Mouse (Mus musculus) lung, postnatal 4 days (tissue): ENCODE measurements around the gene Dazap1.
A peak's percentile ranks its signal among the peaks of the same experiment; 100 is the strongest.

Experiments used
- DNase-seq, 2 experiments: peaks; one replicate each; pipeline ENCODE4 v3.0.0; 2021

Gene Dazap1

DNA sequence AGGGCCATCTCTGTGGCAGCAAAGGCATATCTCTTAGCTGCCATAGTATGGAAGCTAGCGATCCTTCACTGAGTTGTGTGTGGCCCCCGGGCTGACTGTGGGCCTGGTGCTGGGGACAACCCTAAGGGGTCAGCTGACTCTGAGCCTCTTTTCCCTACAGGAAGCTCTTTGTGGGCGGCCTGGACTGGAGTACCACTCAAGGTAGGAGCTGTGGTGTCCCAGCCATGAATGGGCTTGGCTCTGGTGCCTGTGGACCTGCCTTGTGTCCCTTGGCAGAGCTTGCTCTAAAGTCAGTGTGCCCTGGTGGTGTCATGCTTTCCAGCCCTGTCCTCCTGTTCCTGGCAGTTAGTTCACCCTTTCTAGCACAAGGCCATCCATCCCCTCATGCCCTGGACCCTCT is 12.6 kb downstream of the Dazap1 start:
- peak; percentile 32 to 70 for DNase-seq

DNA sequence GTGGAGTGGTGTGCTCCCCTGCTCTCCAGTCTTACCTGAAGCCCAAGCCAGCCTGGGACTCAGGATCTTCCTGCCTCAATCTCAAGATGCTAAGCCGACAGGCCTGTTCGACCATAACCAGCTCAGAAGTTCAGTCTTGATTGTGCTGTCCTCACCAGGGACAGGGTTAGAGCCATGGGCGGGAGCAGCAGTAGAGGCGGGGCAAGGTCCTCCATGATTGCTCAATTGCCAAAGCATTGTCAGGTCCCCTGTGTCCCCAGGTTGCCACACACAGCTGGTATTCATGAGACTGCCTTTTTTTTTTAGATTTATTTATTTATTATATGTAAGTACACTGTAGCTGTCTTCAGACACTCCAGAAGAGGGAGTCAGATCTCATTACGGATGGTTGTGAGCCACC is 15.0 kb downstream of the Dazap1 start:
- DNase-seq = no peak

- DNase-seq = no peak
Measured at GRCm38 (mm10) chr10:80278390-80278789, 17.1 kb downstream of the Dazap1 start.

- no peak for DNase-seq
Measured at GRCm38 (mm10) chr10:80279273-80279672, 18.0 kb downstream of the Dazap1 start.

- peak; percentile 46 to 79 for DNase-seq
Measured at GRCm38 (mm10) chr10:80281304-80281703, 20.0 kb downstream of the Dazap1 start.

- peak; percentile 76 to 90 for DNase-seq
Measured at GRCm38 (mm10) chr10:80281921-80282371, 20.7 kb downstream of the Dazap1 start.

DNA sequence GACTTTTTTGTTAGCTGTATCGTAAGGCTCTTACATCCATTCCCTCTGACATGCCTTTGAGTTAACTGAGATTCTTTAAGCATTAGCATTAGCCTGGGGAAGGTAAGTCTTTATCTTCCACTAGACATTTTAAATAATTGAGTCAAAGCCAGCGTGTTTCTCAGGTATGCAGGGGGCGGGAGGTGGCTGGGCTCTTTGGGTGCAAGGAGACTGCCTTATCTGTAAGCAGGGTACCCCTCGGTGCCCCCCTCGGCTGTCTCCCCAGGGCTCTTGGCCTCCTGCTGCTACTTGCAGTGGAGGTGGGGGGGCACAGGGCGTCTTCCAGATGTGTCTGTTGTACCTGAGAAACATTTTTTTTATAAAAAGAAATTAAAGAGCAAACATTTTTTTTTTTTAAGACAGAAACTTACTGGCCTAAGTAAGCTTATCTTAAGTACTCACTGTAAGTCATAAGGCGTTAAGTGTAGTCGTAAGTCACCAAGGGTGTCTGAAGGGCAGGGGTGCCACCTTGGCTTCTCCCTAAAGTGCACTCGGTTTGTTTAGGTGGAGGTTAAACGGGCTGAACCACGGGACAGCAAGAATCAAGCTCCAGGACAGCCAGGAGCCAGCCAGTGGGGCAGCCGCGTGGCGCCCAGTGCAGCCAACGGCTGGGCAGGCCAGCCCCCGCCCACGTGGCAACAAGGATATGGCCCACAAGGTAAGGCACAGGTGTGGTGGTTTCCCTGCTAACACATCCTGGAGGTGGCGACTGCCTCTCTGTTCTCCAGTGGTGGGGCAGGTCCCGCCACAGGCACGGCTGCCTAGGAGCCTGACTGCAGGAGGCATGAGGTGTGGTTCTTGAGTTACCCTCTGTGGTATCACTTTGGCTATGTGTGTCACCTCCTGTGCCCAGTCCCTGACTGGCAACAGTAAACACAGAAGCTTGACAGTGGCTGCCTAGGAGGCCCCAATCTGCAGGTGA is 21.5 kb downstream of the Dazap1 start:
- DNase-seq = peak; percentile 56 to 89

- no peak for DNase-seq
Measured at GRCm38 (mm10) chr10:80285222-80286070, 24.2 kb downstream of the Dazap1 start.

GRCm38 (mm10) chr10:80288097-80288496 is 26.8 kb downstream of the Dazap1 start:
- no peak for DNase-seq

- DNase-seq = no peak
Measured at GRCm38 (mm10) chr10:80288657-80289056, 27.4 kb downstream of the Dazap1 start.

DNA sequence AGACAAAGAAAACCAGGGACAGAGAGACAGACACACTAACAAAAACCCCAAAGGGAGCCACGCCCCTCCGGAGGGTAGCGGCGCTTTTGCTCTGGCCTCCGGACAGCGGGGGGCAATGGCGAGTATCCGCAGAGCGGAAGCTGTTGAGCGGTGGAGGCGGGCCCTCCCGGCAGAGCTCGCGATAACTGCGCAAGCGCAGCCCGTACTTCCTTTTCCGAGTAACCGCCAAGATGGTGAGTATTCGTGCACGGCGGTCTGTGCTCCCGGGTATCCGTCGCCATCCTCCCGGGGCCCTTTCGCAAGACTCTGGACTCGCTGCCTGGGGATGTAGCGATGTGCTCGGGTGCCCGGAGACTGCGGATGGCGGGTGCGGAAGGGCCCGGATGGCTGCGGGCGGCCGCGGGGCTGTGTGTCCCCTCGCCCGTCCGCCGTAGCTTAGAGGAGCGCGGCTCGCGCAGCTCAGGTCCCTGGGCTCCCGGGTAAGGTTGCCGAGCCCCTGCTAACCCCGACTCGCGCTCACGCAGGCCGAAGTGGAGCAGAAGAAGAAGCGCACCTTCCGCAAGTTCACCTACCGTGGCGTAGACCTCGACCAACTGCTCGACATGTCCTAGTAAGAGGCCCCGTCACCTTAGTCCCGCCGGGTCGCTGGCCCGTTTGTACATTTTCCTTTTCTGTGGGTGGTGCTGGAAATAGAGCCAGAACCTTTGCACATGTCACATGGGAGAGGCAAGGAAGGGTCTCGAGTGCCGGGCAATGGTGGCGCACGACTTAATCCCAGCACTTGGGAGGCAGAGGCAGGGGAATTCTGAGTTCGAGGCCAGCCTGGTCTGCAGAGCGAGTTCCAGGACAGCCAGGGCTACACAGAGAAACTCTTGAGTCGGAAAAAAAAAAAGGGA is 31.2 kb downstream of the Dazap1 start, which contains the start of gene Rps15:
Rps15 (plus strand) TSS at position 203 of the 896 bp plus-strand sequence.
- peak; percentile 97 for DNase-seq

DNA sequence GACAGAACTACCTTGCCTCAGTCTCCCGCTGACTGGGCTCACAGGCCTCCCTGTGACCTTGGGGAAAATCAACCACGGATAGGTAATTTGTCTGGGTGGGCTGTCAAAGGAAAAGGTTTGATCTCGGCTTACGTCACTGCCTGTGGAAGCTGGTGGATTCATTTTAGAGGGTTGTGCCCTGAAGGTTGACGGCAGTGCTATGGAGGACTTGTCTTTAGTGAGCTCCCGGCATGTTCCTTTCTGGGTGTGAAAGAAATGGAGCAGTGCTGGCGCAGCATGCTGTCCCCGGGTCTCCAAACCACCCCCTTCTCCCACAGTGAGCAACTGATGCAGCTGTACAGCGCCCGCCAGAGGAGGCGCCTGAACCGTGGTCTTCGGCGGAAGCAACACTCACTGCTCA is 32.0 kb downstream of the Dazap1 start:
- DNase-seq = no peak

- DNase-seq = no peak
Measured at GRCm38 (mm10) chr10:80294311-80294710, 33.0 kb downstream of the Dazap1 start.

DNA sequence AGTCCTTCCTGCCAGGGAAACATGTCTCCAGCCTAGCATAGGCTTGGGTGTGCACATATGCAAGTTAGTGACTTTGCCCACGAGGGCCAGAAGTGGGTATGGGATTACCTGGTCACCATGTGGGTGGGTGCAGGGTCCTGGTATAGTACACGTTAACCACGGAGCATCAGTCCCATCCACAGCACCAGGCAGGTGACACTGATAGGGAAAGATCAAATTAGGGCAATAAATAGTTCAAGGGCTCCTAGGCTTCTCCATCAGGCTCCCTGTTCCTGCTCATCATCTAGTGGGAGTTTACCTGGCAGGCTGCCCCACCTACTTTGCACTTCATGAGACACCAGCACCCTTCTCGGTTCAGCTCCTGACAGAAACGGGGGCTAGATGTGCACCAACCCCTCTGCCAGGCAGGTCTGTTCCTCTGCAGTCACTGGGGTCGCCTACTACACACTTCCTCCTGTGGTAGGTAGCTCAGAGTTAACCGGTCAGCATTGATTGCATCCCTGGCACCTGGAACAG is 33.6 kb downstream of the Dazap1 start:
- no peak for DNase-seq

GRCm38 (mm10) chr10:80295618-80296425 is 34.5 kb downstream of the Dazap1 start, which contains the start of gene Apc2:
Gene Apc2, plus strand, starts transcription at chr10:80295977.
- peak; percentile 76 to 81 for DNase-seq

- DNase-seq = no peak
Measured at GRCm38 (mm10) chr10:80296824-80297223, 35.5 kb downstream of the Dazap1 start.

DNA sequence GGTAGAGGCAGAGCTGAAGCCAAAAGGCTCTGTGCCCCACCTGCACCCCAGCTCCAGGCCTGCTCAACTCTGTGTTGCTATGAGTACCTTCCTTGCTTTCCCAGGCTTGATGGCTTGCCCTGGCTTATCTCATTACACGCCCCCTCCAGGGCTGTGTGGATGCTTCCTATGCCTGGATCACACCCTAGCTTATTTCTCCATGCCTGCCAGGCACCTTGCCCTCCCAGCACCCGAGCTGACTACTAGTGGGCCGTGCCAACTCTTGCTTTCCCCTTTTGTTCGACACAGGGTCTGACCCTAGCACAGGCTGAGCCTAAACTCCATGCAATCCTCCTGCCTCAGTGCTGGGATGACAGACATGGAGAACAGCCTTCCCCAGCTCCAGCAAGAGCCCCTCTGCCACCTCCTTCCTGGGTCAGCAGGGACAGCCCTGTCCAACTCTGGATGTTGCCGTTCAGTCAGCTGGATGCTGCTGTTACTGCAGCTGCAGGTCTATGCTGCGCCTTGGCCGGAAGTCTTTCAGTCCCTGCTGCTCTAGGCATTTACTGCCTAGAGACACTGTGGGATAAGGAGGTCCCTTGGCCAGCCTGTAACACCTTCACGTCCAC is 36.3 kb downstream of the Dazap1 start:
- no peak for DNase-seq

- peak; percentile 61 to 73 for DNase-seq
Measured at GRCm38 (mm10) chr10:80298571-80299281, 37.4 kb downstream of the Dazap1 start.

DNA sequence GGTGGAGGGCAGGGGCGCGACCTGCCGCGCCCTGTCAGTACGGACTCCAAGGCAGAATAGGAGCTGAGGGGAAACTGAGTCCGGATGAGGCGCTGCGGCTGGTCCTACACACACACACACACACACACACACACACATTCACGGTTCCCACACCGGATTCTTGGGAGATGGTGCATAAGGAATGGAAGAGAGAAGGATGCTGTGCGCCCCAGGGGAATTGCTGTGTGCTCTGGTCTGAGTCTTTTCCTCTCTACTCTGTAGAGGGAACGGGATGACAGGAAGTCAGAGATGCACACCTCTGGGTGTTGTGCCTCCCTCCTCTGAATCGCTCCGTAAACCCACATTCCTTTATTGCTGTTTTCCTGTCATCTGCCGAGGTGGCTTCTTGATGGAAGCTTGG is 38.0 kb downstream of the Dazap1 start:
- DNase-seq = no peak

- no peak for DNase-seq
Measured at GRCm38 (mm10) chr10:80299824-80300223, 38.5 kb downstream of the Dazap1 start.
